Mouse (Mus musculus) inflammation-experienced regulatory T-cells, adult 6 months (primary cell): ENCODE data around the gene Acp4. TPM values are rescaled to one million over a fixed set of nuclear protein-coding genes. Genes with fewer than 3 reads are reported as not detected.
"Not testable (repeated sequence)": the region's sequence is repeated elsewhere in the genome, so short reads cannot be mapped to it uniquely, and the experiment has no call there.

ENCODE experiments used
- ATAC-seq: one replicate; pipeline ENCODE4 v1.8.0; 2017
- polyA plus RNA-seq, 3 experiments: library from polyadenylated mRNA; unstranded; fragments of 100-300 nt; shearing (Covaris generic); gene quantifications; one replicate each; pipeline ENCODE4 v1.2.1; 2017

The Acp4 gene
- polyA plus RNA-seq, 3 experiments from 2014 or later = not detected

DNA sequence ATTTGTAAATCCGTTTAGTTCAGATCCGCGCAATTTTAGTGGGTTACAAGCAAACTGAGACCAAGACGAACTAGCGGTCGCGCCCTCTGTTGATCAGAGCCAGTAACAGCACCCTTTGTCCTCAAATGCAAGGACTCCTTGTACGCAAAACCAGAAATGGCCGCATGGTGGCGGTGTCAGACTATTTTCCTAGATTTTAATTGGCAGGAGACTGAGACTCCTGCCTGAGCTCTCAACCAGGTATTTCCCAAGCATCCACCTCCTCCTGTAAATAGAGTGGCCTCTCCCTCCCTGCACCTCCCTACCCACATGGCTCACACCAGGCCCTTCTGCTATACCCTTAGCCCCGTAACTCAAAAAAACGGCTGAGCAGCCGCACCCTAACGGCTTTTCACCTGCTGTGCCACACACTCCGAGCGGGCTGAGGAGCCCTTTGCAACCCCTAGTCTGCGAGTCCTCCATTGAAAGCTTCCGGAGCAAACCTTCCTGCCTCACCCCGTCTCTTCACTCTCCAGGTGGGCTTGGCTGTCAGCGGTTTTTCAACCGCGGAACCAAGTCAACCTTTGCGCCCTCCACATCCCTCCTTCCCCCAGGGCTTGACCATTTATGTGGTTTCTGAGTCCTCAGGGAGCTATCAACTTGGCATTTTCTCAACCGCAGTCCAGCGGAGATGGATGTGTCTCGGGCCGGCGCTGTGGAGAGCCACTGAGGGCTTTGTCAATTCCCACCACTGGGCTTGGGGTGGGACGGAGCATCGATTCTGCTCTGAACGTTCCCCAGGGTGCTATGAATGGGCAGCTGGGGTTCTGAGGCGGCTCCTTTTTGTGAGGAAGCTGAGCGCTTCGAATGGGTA lies 5.8 kb upstream of the Acp4 start:
- peak; percentile 87 for ATAC-seq

DNA sequence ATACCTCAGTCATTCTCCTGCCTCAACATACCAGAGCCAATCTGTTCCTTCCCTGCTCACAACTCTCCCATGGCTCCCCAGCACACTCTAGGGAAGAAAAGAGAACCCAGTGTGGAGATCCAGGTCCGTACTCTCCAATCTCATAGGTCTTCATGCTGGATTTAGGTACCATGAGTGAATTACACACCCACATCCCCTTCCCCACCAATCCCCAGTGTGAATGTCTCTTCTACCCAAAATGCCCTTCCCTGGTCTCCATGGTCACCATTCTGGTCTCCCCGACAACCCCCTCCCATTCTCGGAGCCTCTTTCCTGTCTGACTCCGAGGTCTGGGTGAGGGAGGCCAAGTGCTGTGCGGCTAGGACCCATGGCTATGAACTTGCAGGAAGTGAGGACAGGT lies 4.0 kb upstream of the Acp4 start, which contains the start of gene Gm15517:
Gene Gm15517, plus strand, starts transcription at position 301 of the 400 bp plus-strand sequence.
- no peak for ATAC-seq

DNA sequence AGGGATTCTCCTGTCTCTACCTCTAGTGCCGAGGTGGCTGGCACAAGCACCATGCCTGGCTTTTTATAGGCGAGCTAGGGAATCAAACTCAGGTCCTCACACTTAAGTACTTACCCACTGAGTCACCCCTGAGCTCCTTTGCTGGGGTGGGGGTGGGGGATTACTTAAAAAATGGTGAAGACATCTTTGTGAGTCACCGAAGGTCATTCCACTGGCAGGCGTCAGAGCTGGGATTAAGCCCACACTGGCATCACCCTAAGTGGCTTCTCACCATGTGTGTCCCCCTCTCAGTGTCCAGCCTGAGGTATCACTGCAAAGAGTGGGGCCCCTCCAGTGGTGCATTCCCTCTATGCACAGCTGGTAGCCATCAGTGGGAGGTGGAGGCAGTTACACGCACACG lies 3.2 kb upstream of the Acp4 start:
- no peak for ATAC-seq

DNA sequence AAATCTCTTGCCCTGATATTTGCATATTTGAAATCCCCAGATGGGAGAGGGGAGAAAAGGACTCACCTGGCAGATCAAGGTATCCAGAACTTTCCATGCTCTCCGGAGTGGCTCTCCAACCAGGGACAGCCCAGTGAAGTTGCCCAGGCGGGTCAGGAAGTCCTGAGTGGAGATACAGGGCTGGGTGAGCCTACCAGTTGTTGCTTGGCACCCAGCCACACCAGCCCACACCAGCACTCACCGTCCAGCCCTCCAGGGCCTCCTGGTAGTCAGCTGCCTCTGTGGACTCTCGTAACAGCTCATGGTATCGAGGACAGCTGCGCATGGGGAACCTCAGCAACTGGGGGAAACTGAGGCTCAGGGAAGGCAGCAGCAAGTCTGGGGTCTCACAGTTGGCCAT lies 2.2 kb downstream of the Acp4 start:
- ATAC-seq = no peak

DNA sequence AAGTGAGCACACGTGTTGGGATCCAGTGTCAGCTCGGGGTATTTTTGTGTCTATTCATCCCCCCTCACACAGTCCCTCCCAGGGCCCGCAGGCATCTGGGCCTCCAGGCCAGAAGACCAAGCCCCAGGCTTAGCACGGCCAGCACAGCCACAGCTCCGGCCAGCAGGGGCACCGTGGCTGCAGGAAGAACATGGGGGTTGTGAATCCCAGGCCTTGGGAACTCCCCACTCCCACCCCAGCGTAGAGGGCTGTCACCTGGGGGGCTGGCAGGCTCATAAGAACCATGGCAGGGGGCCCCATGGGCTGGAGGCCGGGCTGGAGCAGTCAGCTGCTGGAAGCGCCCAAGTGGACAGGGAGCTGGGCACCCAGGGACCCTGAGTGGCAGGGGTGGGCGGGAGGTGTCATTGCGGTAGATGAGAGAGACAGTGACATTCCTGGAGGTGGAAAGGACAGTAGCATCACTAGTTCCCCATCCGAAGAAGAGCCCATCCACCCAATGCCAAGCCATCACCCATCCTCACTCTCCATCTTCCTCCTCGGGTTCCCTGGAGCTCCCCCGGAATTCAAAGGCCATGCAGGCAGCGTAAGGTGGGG lies 4.1 kb downstream of the Acp4 start:
- ATAC-seq = no peak

DNA sequence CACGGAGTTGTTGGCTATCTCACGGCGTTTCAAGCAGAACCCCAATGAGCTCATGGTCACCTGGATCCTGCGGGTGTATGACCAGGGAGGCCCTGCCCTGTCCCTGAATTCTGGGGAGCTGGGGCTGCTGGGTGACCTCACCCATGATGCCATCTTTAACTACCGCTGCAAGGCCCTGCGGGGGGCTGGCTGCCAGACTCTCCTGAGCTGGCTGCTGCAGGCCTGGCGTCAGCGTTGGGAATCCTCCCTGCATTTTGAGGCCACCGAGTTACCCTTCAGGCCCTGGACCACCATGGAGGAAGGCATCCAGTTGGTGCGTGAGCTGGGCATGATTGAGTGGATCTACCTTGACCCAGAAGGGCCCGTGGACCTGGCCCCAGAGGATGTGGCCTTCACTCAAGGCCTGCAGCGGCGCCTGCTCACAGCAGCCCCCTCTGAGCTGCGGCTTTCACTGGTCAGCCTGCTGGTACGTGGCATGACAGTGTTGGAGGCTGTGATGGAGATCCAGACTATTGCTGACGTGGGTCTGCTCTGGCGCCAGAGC lies 6.4 kb downstream of the Acp4 start:
- not testable (repeated sequence) for ATAC-seq

DNA sequence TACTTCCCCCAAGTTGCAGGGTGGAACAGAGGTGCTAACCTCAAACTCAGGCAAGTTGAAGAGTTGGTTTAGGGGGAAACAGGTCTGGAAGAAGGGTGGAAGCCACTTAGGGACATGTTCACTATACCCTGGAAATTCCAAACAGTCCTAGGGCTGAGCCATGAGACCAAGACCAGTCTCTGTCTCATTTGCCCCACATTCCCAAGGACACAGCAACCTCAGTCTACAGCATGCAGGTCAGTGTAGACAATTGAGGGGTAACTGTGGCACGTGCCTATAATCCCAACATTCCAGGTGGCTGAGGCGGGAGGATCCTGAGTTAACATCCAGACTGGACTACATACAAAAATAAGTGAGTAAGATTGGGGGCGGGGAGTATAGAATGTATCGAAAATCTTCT lies 7.9 kb downstream of the Acp4 start:
- no peak for ATAC-seq

DNA sequence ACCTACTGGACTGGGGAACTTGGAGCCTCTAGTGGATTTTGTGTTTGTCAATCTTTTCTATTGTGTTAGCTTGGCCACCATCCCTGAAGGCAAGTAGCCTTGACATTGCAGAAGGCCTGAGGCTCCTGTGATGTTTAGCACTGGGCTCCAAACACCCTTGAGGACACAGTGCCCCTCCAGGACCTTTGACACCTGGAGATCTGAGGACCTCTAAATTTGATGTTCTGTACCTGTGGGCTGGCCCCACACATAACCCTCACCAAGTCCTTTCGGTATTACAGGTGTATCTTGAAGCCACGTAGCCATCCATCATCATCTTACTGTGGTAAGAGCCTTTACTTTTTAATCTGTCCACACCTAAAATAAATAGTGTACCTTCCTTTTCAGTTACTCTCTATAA lies 9.2 kb downstream of the Acp4 start:
- ATAC-seq = no peak

DNA sequence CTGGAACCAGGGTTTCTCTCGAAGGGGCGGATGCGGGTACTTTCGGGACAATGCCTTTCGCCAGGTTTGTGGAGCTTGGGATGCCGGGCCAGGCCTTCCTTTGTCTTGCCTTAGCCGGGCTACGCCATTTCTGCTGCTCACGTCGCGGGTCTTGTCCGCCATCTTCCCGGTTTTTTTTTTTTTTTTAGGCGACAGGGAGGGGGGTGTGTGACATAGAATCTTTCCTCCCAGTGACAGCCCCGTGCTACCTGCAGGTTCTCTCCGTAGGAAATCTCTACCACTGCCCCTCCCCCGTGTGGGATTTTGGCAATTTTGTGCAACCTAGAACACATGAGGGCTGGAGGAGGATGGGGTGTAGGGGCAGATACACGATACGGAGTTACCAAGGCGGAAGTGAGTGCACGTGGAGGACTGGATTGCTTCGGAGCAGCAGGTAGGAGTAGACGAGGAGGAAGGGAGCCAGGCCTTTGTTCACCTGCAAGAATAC lies 10.2 kb downstream of the Acp4 start:
- peak; percentile 52 for ATAC-seq

DNA sequence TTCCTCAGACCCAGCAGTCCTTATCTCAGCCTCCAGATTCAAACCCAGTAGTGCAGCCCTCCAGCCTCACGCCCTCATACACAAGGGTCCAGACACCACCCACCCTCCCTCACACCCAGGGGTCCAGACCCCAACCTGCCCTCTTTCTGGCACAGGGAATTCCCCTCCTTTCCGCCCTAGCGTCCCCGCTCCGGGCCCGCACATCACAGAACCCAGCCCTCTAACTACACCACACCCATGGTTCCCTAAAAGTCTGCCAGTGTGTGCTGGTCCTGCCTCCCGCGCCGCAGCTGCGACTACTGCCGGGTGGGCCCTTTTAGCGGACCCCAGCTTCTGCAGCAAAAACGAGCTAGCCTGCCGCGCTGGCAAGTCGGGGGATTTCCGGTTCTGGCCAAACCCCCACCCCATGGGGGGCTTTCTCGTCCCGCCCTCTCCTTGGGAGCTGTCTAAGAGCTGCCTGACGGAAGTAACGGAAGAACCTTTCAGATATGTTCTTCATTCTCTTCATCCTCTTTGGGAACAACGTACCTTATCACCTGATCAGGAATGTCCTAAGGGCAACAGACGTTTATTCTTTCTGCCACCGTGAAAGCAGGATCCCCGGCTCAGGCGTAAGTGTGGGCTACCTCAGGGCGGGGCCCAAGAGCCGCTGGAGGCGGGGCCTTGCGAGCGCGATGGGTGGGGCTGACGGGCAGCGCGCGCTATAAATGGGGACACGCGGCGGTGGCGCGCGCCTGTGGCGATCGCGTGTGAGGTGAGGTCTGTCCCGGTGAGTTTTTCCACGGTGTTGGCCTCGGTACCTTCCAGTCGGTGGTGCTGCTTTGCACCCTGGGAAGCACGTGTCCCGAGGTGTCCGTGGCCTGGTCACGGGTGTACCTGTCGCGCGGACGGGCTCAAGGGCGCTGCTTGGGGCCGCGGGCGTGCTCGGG lies 10.9 kb downstream of the Acp4 start, which contains the start of the genes 1700028J19Rik and 2410002F23Rik:
Gene 1700028J19Rik, minus strand, starts transcription at position 641 of the 929 bp plus-strand sequence.
Gene 2410002F23Rik, plus strand, starts transcription at position 668 of the 929 bp plus-strand sequence.
- peak; percentile 84 for ATAC-seq

DNA sequence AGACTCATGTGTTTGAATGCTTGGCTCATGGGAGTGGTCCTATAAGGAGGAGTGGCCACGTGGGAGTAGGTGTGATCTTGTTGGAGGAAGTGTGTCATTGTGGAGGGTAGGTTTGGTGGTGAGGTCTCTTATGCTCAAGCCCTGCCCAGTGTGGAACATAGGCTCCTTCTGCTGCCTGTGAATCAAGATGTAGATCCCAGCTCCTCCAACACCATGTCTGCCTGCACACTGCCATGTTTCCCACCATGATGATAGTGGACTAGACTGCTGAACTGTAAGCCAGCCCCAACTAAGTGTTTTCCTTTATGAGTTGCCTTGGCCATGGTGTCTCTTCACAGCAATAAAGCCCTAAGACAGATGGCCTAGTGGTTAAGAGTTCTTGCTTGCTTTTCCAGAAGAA lies 13.1 kb downstream of the Acp4 start:
- ATAC-seq = no peak

DNA sequence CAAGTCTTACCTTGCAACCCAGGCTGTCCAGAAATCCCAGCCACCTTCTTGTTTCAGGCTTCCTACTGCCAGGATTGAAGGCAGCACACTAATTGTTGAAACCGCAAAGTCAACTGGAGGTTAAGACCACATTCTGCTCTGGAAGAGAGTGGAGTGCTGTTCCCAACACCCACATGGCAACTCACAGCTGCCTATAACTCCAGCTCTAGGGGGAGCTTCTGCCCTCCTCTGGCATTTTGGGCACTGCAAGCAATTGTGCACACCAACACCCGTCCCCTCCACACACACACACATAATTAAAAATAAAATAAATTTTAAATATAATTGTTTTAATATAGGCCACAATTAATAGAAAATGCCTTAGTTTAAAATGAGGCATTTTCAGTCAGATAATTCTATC lies 16.0 kb downstream of the Acp4 start:
- ATAC-seq = no peak

DNA sequence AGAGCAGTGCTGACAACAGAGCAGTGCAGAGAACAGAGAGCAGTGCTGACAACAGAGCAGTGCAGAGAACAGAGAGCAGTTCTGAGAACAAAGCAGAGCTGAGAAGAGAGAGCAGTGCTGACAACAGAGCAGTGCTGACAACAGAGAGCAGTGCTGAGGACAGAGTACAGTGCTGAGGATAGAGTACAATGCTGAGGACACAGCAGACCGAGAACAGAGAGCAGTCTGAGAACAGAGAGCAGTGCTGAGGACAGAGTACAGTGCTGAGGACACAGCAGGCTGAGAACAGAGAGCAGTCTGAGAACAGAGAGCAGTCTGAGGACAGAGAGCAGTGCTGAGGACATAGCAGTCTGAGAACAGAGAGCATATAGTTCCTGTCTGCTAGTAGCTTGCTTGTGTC lies 16.5 kb downstream of the Acp4 start:
- no peak for ATAC-seq

DNA sequence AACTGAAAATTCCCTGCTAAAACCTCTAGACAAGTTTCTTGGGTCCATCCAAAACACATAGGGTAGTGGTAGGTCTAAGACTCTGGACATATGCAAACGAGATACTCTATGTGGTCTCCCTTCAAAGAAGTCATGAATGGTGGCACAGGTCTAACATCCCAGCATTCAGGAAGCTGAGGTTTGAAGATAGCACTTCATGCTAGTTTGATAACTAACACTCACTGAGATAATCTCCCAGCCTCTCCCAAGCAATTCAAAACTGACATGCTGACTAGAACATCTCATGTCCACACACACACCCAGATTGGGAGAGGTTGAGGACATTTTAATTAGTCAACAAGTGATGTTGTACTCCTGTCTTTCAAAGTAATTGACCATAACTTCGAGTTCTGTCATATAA lies 17.3 kb downstream of the Acp4 start:
- no peak for ATAC-seq

DNA sequence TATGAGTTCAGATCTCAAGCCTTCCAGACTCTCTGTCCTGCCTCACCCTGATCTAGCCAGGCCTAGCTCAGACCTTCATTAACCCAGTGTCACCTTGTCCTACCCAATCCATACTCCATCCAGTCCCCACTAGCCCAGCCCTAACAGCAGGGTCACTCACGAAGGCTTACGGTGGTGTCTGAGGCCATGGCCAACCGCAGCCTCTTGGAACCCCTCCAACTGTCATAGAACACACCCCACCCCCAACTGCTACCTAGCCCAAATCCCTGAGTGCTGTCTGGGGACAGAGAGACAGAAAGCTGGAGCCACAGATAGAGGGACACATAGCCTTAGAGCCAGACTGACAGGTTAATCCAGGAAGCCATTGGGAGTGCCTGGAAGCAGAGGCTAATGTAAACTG lies 21.3 kb downstream of the Acp4 start, which contains the start of gene Gm36864:
Gene Gm36864, plus strand, starts transcription at position 269 of the 400 bp plus-strand sequence.
- no peak for ATAC-seq

DNA sequence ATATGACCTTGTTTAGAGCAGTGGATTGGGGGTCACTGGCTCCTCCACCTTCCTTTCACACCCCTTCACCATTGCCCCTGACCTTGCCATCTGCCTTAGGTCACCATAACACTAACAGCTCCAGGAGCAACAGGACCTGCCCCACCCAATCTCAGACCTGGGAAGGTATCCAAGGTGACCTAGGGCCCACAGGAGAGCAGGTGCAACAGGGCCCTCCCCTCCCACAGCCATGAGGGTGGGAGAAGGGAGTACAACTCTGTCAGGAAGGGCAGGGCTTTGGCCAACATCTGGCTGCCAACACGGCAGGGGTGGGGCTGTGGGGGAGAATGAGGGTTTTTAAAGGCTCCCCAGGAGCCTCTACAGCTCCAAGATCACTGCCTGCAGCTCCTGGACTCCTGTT lies 32.1 kb downstream of the Acp4 start, which contains the start of gene Klk1:
Gene Klk1, plus strand, starts transcription at position 285 of the 400 bp plus-strand sequence.
- ATAC-seq = no peak

DNA sequence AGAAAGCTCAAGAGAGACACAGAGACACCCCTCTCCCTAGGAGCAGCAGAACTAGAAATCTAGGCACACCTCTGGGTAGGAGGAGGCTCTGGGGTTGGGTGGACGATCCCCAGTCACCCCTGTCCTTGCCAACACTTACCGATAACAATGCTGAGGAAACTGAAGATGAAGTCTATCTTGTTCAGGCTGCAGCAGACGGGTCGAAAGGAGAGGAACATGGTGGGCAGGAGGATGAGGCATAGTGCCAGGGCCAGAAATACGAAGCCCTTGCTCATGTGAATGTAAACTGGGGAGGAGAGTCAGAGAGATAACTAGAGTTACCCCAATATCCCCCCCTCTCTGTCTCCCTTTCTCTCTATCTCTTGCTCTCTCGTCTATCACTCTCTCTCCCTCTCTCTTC lies 34.8 kb downstream of the Acp4 start:
- ATAC-seq = not testable (repeated sequence)

DNA sequence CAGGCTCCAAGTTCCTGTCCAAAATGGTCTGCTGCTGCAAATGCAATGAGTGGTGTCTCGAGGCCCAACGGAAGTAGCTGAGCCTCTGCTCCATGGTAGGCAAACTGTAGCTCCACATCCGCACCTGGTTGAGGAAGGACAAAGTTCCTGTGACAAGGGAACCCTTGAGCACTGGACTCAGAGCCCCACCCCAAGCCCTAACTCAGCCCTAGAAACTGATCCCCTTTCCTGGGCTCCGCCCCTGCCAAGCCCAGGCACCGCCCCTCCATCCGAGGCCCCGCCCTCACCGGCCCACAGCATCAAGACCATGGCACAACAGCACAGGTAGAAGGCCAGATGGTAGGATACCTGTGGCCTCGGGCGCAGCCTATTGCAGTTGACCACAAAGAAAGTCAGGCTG lies 35.6 kb downstream of the Acp4 start:
- ATAC-seq = not testable (repeated sequence)

DNA sequence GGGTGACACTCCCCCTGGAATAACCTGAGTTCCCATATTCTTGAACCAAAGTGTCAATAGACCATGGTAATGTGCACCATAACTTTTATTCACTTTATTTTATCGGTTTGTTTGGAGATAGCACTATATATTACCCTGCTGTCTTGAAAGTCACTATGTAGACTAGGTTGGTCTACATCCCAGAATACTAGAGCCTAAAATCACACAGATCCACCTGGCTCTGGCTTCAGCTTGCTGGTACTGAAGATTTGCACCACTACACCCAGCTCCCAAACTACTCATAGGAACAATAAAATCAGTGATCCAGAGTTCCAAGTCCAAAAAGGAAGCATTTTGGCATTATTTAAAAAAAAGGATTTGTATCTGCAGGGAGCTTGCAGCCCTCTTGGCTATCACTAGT lies 41.5 kb downstream of the Acp4 start, which contains the start of gene Klk1b5:
Gene Klk1b5, plus strand, starts transcription at position 301 of the 400 bp plus-strand sequence.
- no peak for ATAC-seq

DNA sequence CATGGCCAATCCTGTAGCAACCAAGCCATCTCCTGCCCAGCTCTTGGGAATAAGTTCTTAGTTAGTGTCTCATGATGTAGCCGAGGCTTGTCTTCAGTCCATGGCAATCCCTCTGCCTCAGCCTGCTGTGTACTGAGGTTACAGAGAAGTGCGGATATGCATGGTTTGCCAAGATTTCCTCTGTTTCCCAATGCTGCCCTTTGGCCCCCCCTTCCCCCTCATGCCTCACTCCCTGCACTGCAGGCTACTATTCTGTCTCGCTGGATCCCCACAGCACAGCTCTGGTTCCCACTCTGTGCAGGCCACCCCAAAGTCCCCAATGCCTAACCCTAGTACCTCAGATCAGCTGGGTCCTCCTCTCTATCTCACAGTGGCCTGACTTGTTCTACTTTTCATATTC lies 48.9 kb downstream of the Acp4 start:
- ATAC-seq = no peak

DNA sequence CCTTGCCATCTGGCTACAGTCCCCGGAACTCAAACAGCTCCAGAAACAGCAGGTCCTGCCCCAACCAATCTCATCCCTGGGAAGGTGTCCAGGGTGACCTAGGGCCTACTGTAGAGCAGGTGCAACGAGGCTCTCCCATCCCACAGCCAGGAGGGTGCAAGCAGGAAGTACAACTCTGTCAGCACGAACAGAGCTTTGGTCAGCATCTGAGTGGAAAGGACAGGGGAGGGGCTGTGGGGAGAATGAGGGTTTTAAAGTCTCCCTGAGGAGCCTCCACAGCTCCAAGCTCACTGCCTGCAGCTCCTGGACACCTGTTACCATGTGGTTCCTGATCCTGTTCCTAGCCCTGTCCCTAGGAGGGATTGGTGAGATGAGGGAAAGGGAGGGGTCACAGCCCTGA lies 50.0 kb downstream of the Acp4 start, which contains the start of gene Klk1b4:
Gene Klk1b4, plus strand, starts transcription at position 301 of the 400 bp plus-strand sequence.
- not testable (repeated sequence) for ATAC-seq
